In the genomic region with DNA sequence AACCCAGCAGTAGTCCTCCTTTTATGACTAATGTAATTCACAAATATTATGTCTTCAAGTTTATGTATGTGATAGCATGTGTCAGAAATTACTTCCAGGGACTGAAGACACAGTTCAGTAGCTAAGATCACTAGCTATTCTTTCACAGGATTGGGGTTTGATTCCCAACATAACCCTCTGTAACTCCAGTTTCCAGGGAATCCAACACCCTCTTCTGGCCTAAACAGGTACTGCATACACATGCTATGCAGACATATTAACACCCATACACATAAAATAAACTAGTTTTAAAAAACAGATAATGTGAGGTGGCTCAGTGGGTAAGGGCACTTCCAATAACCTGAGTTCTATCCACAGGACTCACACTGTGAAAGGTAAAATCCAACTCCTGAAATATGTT, we compare ENCODE assay signal across 19 mouse cellular contexts. TPM values are rescaled to one million over a fixed set of nuclear protein-coding genes. Genes with fewer than 3 reads are reported as not detected.
A peak's percentile ranks its signal among the peaks of the same experiment; 100 is the strongest.
DNase-seq lines count a peak whose midpoint lies in the region; ATAC-seq and TF ChIP-seq lines count a peak whose summit lies in the region.
"Had no signal": no experiment of that assay in that cellular context is flagged by ENCODE, and none has a peak within 500 bp of the region (broad histone marks: within the 10 kb centered on the region; RNA-seq: fewer than 3 reads in every experiment).

No protein-coding gene starts in this region.

- peak; percentile 35; the same call in 1 of the 2 replicates for TF ChIP-seq CTCF in intestine, postnatal 0 days (IDR thresholded peaks at IDR 0.05; ENCODE audit: low read depth)
- TF ChIP-seq CTCF in E14TG2a.4 (conservative IDR thresholded peaks at IDR 0.05; ENCODE audit: low read length), result peak; percentile 91

- no peak for ATAC-seq in intestine, postnatal 0 days
- ATAC-seq in intestine, embryonic 15.5 days, result no peak

- no peak overlapping the region for H3K4me2 ChIP-seq in intestine, postnatal 0 days (replicated peaks; ENCODE audit: low read depth)
- H3K4me2 ChIP-seq in intestine, embryonic 15.5 days (replicated peaks), result no peak overlapping the region

- DNase-seq in A20 (ENCODE audit: low read depth, low spot score), result peak; percentile 18
- DNase-seq in embryo, embryonic 10.5 days (ENCODE audit: low spot score), result peak; percentile 18
- DNase-seq in urinary bladder, adult 18-20 months (ENCODE audit: low spot score in 2 of 2), result no peak
- no peak for DNase-seq in gastrocnemius, adult 18-20 months (ENCODE audit: low spot score)
- DNase-seq: cerebellum, adult 18-20 months; heart, adult 11 months; heart, postnatal 10 days; kidney, postnatal 14 days; lung, adult 2 months; right cerebral cortex, postnatal 25 days; thymus, adult 2 months had no signal

- H3K9ac ChIP-seq in intestine, postnatal 0 days (ENCODE audit: low read depth, low read length), result no peak overlapping the region
- H3K9ac ChIP-seq in intestine, embryonic 15.5 days, result no peak overlapping the region

- H3K36me3 ChIP-seq in intestine, postnatal 0 days (ENCODE audit: control insufficient read depth, insufficient read depth), result no peaks in the 10 kb centered on the region
- H3K36me3 ChIP-seq in intestine, embryonic 15.5 days, result no peaks in the 10 kb centered on the region
- H3K36me3 ChIP-seq in E14TG2a.4 (ENCODE audit: insufficient read depth, low read length), result no peaks in the 10 kb centered on the region
- H3K36me3 ChIP-seq: embryonic facial prominence, embryonic 10.5 days had no signal

- H3K4me3 ChIP-seq in intestine, postnatal 0 days (ENCODE audit: low read depth, low read length), result no peak overlapping the region
- no peak overlapping the region for H3K4me3 ChIP-seq in intestine, embryonic 15.5 days (replicated peaks)
- H3K4me3 ChIP-seq in E14TG2a.4 (replicated peaks; ENCODE audit: low read length), result no peak overlapping the region
- H3K4me3 ChIP-seq: embryonic facial prominence, embryonic 10.5 days; myocyte had no signal

- H3K27ac ChIP-seq in intestine, postnatal 0 days (ENCODE audit: low read depth, low read length), result no peak overlapping the region
- no peak overlapping the region for H3K27ac ChIP-seq in intestine, embryonic 15.5 days
- H3K27ac ChIP-seq: embryonic facial prominence, embryonic 10.5 days had no signal

- H3K4me1 ChIP-seq in intestine, postnatal 0 days (replicated peaks; ENCODE audit: control insufficient read depth, insufficient read depth, low read length), result no peaks in the 10 kb centered on the region
- no peaks in the 10 kb centered on the region for H3K4me1 ChIP-seq in intestine, embryonic 15.5 days (replicated peaks)
- H3K4me1 ChIP-seq in E14TG2a.4 (replicated peaks; ENCODE audit: low read depth, low read length), result no peaks in the 10 kb centered on the region

- H3K27me3 ChIP-seq in intestine, postnatal 0 days (replicated peaks; ENCODE audit: control insufficient read depth, insufficient read depth, low read length), result 0 out of 2 replicates have a peak, but pooled peaks cover 9% of the 10 kb centered on the region
- no peaks in the 10 kb centered on the region for H3K27me3 ChIP-seq in intestine, embryonic 15.5 days (replicated peaks)
- H3K27me3 ChIP-seq in E14TG2a.4 (ENCODE audit: insufficient read depth, low read length), result no peaks in the 10 kb centered on the region

- no peaks in the 10 kb centered on the region for H3K9me3 ChIP-seq in intestine, postnatal 0 days (ENCODE audit: control insufficient read depth)
- H3K9me3 ChIP-seq in intestine, embryonic 15.5 days, result no peaks in the 10 kb centered on the region
- H3K9me3 ChIP-seq in E14TG2a.4 (ENCODE audit: low read length), result no peaks in the 10 kb centered on the region
- H3K9me3 ChIP-seq: embryonic facial prominence, embryonic 10.5 days had no signal

RNA-seq across cellular contexts. Expression of a gene that starts 27.4 kb away (rescaled TPM):
- polyA plus RNA-seq in intestine, postnatal 0 days (2015; fragmentation: Nextera tagmentation; extraction: Ambion mirVana), result 5.7 and 6.0 TPM in 2 replicates
- 8.6 and 10.6 TPM in 2 replicates for polyA plus RNA-seq in intestine, embryonic 15.5 days (2015; fragmentation: Nextera tagmentation; extraction: Ambion mirVana)
- 10 to 100 TPM; 25.4 to 39.8 TPM for total RNA-seq in gastrocnemius, adult 18-20 months (2021)

RNA-seq across cellular contexts. Expression of a gene that starts 40.2 kb away (rescaled TPM):
- not detected in 2 replicates for polyA plus RNA-seq in intestine, postnatal 0 days (2015; fragmentation: Nextera tagmentation; extraction: Ambion mirVana)
- not detected in 2 replicates for polyA plus RNA-seq in intestine, embryonic 15.5 days (2015; fragmentation: Nextera tagmentation; extraction: Ambion mirVana)
- total RNA-seq in gastrocnemius, adult 18-20 months (2021), result not detected
- total RNA-seq: heart, postnatal 10 days; layer of hippocampus, postnatal 10 days had no signal
- polyA plus RNA-seq: embryonic facial prominence, embryonic 10.5 days; frontal cortex, adult 2 months; limb, embryonic 11.5 days; lung, adult 2 months; myocyte; thymus, adult 2 months had no signal

Comparison
In these comparisons a context has a peak if more than half of its experiments do, and no peak if none do; other contexts are left out.
1. DNase-seq: peak in A20 (single experiment) and embryo, embryonic 10.5 days (single experiment); none in urinary bladder, adult 18-20 months (0 of 2) and gastrocnemius, adult 18-20 months (single experiment).